Mouse (Mus musculus) embryo, embryonic 10 days (tissue): ENCODE measurements around the gene Dcaf12.

Experiments used
- DNase-seq: peaks from one replicate; pipeline ENCODE4 v3.0.0-alpha.2; 2015; ENCODE audit warnings: low spot score

Gene Dcaf12

GRCm38 (mm10) chr4:41314141-41315129, at the start of gene Dcaf12:
TSS of gene Dcaf12 (minus strand) at chr4:41314889.
- peak; percentile 98 for DNase-seq

GRCm38 (mm10) chr4:41361059-41361458, 46.4 kb upstream of the Dcaf12 start:
- DNase-seq: no peak

- DNase-seq: no peak
Observed at GRCm38 (mm10) chr4:41359358-41359757, 44.7 kb upstream of the Dcaf12 start.

GRCm38 (mm10) chr4:41358669-41359068, 44.0 kb upstream of the Dcaf12 start:
- no peak for DNase-seq

- DNase-seq: no peak
Observed at GRCm38 (mm10) chr4:41357154-41357553, 42.5 kb upstream of the Dcaf12 start.

GRCm38 (mm10) chr4:41353265-41353664, 38.6 kb upstream of the Dcaf12 start:
- DNase-seq: no peak

- no peak for DNase-seq
Observed at GRCm38 (mm10) chr4:41352758-41353157, 38.1 kb upstream of the Dcaf12 start.

GRCm38 (mm10) chr4:41349199-41349591, 34.5 kb upstream of the Dcaf12 start:
- peak; percentile 59 for DNase-seq

- peak; percentile 98 for DNase-seq
Observed at GRCm38 (mm10) chr4:41348584-41349198, 34.0 kb upstream of the Dcaf12 start, which contains the start of gene Ubap1. TSS of gene Ubap1 (plus strand) at chr4:41348996.

GRCm38 (mm10) chr4:41347839-41348238, 33.1 kb upstream of the Dcaf12 start:
- DNase-seq: no peak

- DNase-seq: no peak
Observed at GRCm38 (mm10) chr4:41346011-41346410, 31.3 kb upstream of the Dcaf12 start.

- DNase-seq: no peak
Observed at GRCm38 (mm10) chr4:41340912-41341550, 26.3 kb upstream of the Dcaf12 start.

GRCm38 (mm10) chr4:41336546-41336945, 21.9 kb upstream of the Dcaf12 start:
- DNase-seq: no peak

GRCm38 (mm10) chr4:41331698-41332421, 17.2 kb upstream of the Dcaf12 start:
- no peak for DNase-seq

- DNase-seq: no peak
Observed at GRCm38 (mm10) chr4:41331085-41331484, 16.4 kb upstream of the Dcaf12 start.

GRCm38 (mm10) chr4:41329481-41329880, 14.8 kb upstream of the Dcaf12 start:
- no peak for DNase-seq

GRCm38 (mm10) chr4:41326876-41327275, 12.2 kb upstream of the Dcaf12 start:
- DNase-seq: no peak

- no peak for DNase-seq
Observed at GRCm38 (mm10) chr4:41320971-41321370, 6.3 kb upstream of the Dcaf12 start.

GRCm38 (mm10) chr4:41318267-41318666, 3.6 kb upstream of the Dcaf12 start:
- no peak for DNase-seq

- peak; percentile 15 for DNase-seq
Observed at GRCm38 (mm10) chr4:41315173-41315572, 484 bp upstream of the Dcaf12 start.

- no peak for DNase-seq
Observed at GRCm38 (mm10) chr4:41313722-41314121, 967 bp downstream of the Dcaf12 start.
